Mouse (Mus musculus) ES-Bruce4 (cell line): ENCODE measurements at regions not wholly inside any gene's neighbourhood (a gene's known extent, or its start where the extent isn't known, plus 50 kb on each side); places are given as distances from the start of the nearest gene placed in this dataset.

Experiments
- CTCF ChIP-seq: IDR thresholded peaks from one replicate; pipeline ENCODE4 v1.8.1; 2011; ENCODE audit warnings: low read depth, low read length
- EP300 ChIP-seq: IDR thresholded peaks from 2 replicates; pipeline ENCODE4 v1.6.1; 2011; ENCODE audit warnings: low read depth, low read length; ENCODE audit not compliant: insufficient read depth
- POLR2A ChIP-seq: IDR thresholded peaks from one replicate; pipeline ENCODE4 v1.8.1; 2011; ENCODE audit warnings: low read length; ENCODE audit not compliant: insufficient read depth

GRCm38 (mm10) chr13:45267446-45267845 is 122.1 kb upstream of the Mylip start:
- TF ChIP-seq CTCF (no peak), POLR2A (no peak), EP300 (no peak)
